Mouse (Mus musculus) kidney, adult 2 months (tissue): ENCODE results near the gene Epo.

ENCODE experiments used
- CTCF ChIP-seq: fragments of 200-500 bp; conservative IDR thresholded peaks from 2 replicates; pipeline ENCODE4 v1.5.1; 2011; ENCODE audit warnings: low read depth, mild to moderate bottlenecking, control low read depth, low read length, moderate library complexity, mixed read lengths; ENCODE audit not compliant: insufficient read depth, insufficient read length
- POLR2A ChIP-seq: fragments of 200-500 bp; IDR thresholded peaks from one replicate; pipeline ENCODE4 v1.6.1; 2011; ENCODE audit warnings: low read depth, low read length, control low read depth

DNA sequence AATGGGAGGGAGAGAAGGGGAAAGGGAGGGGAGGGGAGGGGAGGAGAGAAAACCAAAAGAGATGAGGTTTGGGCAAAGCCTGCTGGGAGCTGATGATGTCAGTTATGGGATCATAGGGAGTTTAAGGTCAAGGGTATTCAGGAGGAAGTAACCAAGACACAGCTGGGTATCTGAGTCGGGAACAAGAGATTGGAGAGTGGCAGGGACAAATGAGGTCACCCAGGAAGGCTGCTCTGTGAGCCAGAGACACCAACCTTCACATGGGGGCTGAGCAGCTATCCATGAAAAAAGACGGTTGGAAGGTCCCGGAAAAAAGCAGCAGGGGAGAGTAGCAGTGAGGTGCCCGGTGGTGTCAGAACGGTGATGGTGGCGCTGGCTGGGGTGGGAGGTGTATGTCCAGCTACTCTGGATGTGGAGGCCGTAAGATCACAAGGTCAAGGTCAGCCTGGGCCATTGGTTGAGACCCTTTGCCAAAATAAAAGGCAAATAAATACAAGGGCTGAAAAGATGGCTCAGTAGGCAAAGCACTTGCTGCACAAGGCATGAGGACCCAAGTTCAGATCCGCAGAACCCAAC is 35.3 kb upstream of the Epo start:
- no peak for TF ChIP-seq POLR2A
- TF ChIP-seq CTCF = no peak
